In the genomic region with DNA sequence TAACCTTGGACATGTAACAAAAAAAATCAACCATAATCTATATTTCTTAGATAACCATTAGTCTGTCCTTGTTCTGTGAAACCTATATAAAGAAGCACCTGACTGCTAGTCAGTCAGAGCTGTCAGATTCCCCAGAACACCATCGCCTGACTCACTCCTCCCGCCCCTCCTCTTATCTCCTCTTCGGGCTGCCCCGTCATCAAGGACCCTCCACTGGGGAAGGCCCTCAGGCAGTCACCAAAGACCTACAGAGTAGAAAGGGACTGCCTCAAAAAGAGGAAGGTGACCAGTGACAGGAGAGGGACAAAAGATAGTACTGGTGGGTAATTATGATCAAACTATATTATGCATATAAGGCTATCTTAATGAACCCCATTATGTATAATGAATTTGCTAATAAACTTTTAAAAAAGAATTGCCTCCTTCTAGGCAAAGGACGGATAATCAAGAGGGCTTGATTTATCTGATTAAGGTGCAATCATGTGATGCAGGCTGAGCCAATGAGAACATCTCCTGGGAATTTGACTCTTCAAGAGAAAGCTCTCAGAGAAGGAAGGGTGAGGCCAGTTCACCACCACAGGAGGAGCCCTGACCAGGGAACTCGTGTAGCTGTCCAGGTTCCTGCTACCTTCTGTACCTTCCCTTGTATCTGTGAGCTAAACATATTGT, we compare ENCODE assay signal across 18 mouse cellular contexts. TPM values are rescaled to one million over a fixed set of nuclear protein-coding genes. Genes with fewer than 3 reads are reported as not detected.
"Had no signal": no experiment of that assay in that cellular context is flagged by ENCODE, and none has a peak within 500 bp of the region (broad histone marks: within the 10 kb centered on the region; RNA-seq: fewer than 3 reads in every experiment).

No protein-coding gene starts in this region.

- H3K4me2 ChIP-seq: lung, embryonic 15.5 days; midbrain, embryonic 11.5 days; midbrain, embryonic 13.5 days; midbrain, embryonic 15.5 days; neural tube, embryonic 12.5 days had no signal

- H3K27me3 ChIP-seq: midbrain, embryonic 13.5 days; midbrain, embryonic 15.5 days; neural tube, embryonic 12.5 days had no signal

- H3K36me3 ChIP-seq: lung, embryonic 15.5 days; midbrain, embryonic 13.5 days; midbrain, embryonic 15.5 days; neural tube, embryonic 12.5 days had no signal

- ATAC-seq: lung, postnatal 0 days; midbrain, embryonic 13.5 days; midbrain, embryonic 15.5 days had no signal

- DNase-seq: lung, adult 2 months; lung, postnatal 14 days; lung, postnatal 36 days; right cerebral cortex, postnatal 14 days; thymus, adult 18-20 months; thymus, postnatal 14 days; thymus, postnatal 36 days had no signal

- H3K9me3 ChIP-seq: lung, embryonic 15.5 days; megakaryocyte, embryonic 14.5 days; midbrain, embryonic 13.5 days; midbrain, embryonic 15.5 days; neural tube, embryonic 12.5 days had no signal

- H3K4me1 ChIP-seq: midbrain, embryonic 13.5 days; midbrain, embryonic 15.5 days; neural tube, embryonic 12.5 days had no signal

- H3K27ac ChIP-seq: lung, embryonic 15.5 days; macrophage; midbrain, embryonic 13.5 days; midbrain, embryonic 15.5 days; neural tube, embryonic 12.5 days had no signal

- H3K9ac ChIP-seq: lung, embryonic 15.5 days; midbrain, embryonic 13.5 days; midbrain, embryonic 15.5 days; neural tube, embryonic 12.5 days had no signal

- H3K4me3 ChIP-seq: lung, embryonic 15.5 days; megakaryocyte, embryonic 14.5 days; midbrain, embryonic 13.5 days; midbrain, embryonic 15.5 days; neural tube, embryonic 12.5 days had no signal

RNA-seq across cellular contexts. Expression of gene Flvcr2, which starts 19.5 kb away (rescaled TPM):
- total RNA-seq: megakaryocyte progenitor cell, adult 5-6 weeks; monocyte, adult 5-6 weeks; neutrophil, adult 5-6 weeks had no signal
